Mouse (Mus musculus) C2C12 (cell line): ENCODE measurements around the gene Tomt.

Experiments used
- CTCF ChIP-seq: IDR thresholded peaks from one replicate; pipeline ENCODE4 v1.5.1; 2011; ENCODE audit not compliant: control insufficient read depth, insufficient read depth, insufficient read length
- FOSL1 ChIP-seq: IDR thresholded peaks from one replicate; pipeline ENCODE4 v1.8.0; 2011; ENCODE audit warnings: mild to moderate bottlenecking, low read length; ENCODE audit not compliant: poor library complexity, insufficient read depth, severe bottlenecking

- TF ChIP-seq CTCF (no peak), FOSL1 (no peak)
Observed at GRCm38 (mm10) chr7:101938348-101938747, 32.2 kb upstream of the Tomt start.
